Mouse (Mus musculus) natural killer cell, adult 2 months (primary cell): ENCODE results near the gene Dok3.

Experiments
- DNase-seq, 2 experiments: peaks; one replicate each; pipeline ENCODE4 v3.0.0; 2022; ENCODE audit warnings: low spot score in 2 of 2

Gene Dok3

GRCm38 (mm10) chr13:55540933-55541332 lies 11.8 kb upstream of the Dok3 start:
- DNase-seq: peak in 1 of 2 experiments; percentile 39

- peak; percentile 98 to 99 for DNase-seq
Measured at GRCm38 (mm10) chr13:55536194-55537175, 7.4 kb upstream of the Dok3 start, which contains the start of gene Ddx41. Gene Ddx41, minus strand, starts transcription at chr13:55536658.

- no peak for DNase-seq
Measured at GRCm38 (mm10) chr13:55535796-55536193, 6.7 kb upstream of the Dok3 start.

GRCm38 (mm10) chr13:55535191-55535590 lies 6.1 kb upstream of the Dok3 start:
- no peak for DNase-seq

GRCm38 (mm10) chr13:55527834-55528772 lies 993 bp downstream of the Dok3 start:
- peak in 1 of 2 experiments; percentile 42 for DNase-seq

GRCm38 (mm10) chr13:55527212-55527611 lies 1.9 kb downstream of the Dok3 start:
- DNase-seq: peak in 1 of 2 experiments; percentile 19

- DNase-seq: peak in 1 of 2 experiments; percentile 16
Measured at GRCm38 (mm10) chr13:55525733-55526553, 3.2 kb downstream of the Dok3 start.

- DNase-seq: no peak
Measured at GRCm38 (mm10) chr13:55523951-55524600, 5.0 kb downstream of the Dok3 start.

- no peak for DNase-seq
Measured at GRCm38 (mm10) chr13:55523278-55523677, 5.8 kb downstream of the Dok3 start.

- DNase-seq: no peak
Measured at GRCm38 (mm10) chr13:55522730-55523129, 6.4 kb downstream of the Dok3 start.

- no peak for DNase-seq
Measured at GRCm38 (mm10) chr13:55519606-55520005, 9.5 kb downstream of the Dok3 start.

GRCm38 (mm10) chr13:55516955-55517354 lies 12.1 kb downstream of the Dok3 start:
- peak; percentile 79 to 86 for DNase-seq

GRCm38 (mm10) chr13:55513828-55514227 lies 15.3 kb downstream of the Dok3 start:
- DNase-seq: no peak

GRCm38 (mm10) chr13:55513111-55513748 lies 15.9 kb downstream of the Dok3 start, which contains the start of gene Pdlim7:
Gene Pdlim7, minus strand, starts transcription at chr13:55513676.
- DNase-seq: peak; percentile 83 to 84

- no peak for DNase-seq
Measured at GRCm38 (mm10) chr13:55512379-55513031, 16.6 kb downstream of the Dok3 start.

GRCm38 (mm10) chr13:55511492-55511861 lies 17.6 kb downstream of the Dok3 start:
- no peak for DNase-seq

- no peak for DNase-seq
Measured at GRCm38 (mm10) chr13:55510668-55511491, 18.2 kb downstream of the Dok3 start.

GRCm38 (mm10) chr13:55510332-55510667 lies 18.8 kb downstream of the Dok3 start:
- DNase-seq: no peak

GRCm38 (mm10) chr13:55508531-55508930 lies 20.6 kb downstream of the Dok3 start:
- no peak for DNase-seq
